Mouse (Mus musculus) retina, embryonic 14.5 days (tissue): ENCODE data around the gene Lnx1.
A peak's percentile ranks its signal among the peaks of the same experiment; 100 is the strongest.

Experiments
- DNase-seq: peaks from one replicate; pipeline ENCODE4 v3.0.0-alpha.2; 2015; ENCODE audit warnings: low spot score

Gene Lnx1

DNA sequence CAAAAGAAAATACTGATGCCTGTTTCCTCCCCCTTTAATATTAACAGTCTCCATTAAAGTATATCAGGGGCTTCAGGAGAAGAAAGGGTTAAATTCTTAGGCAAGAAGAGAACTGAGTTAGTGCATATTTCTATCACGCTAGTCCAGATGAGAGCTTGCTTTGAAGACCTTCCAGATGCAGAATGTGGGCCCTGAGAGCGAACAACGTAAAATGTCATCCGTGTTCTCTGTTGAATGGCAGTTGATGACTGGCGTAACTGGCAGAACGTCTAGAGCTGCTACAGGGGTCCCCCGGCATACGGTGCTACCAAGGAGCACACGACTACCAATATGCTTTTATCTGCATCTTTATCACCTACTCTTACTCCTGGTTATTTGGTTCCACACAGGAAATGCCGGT is 100.3 kb downstream of the Lnx1 start:
- DNase-seq, result no peak

DNA sequence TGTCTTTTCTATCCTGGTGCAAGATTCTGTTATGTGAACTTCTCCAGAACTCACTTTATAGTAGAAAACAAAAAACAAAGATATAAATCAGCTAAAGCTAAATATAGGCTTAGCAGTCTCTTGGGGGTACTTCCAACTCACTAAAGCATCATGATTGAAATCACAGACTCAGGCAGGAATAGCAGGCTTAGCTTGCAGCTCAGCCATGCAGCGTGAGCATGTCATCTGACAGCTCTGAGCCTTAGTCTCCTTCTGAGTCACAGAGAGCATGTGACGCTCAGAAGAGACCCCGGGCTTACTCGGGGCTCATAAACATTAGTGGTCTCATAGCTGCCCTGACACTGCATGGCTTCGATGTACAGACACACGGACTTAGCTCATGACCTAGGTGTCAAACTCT is 100.7 kb downstream of the Lnx1 start:
- DNase-seq, result peak; percentile 13

GRCm38 (mm10) chr5:74601171-74601570 is 101.5 kb downstream of the Lnx1 start:
- DNase-seq, result no peak

- no peak for DNase-seq
These were observed 102.7 kb downstream of the Lnx1 start for GRCm38 (mm10) chr5:74600010-74600409.

DNA sequence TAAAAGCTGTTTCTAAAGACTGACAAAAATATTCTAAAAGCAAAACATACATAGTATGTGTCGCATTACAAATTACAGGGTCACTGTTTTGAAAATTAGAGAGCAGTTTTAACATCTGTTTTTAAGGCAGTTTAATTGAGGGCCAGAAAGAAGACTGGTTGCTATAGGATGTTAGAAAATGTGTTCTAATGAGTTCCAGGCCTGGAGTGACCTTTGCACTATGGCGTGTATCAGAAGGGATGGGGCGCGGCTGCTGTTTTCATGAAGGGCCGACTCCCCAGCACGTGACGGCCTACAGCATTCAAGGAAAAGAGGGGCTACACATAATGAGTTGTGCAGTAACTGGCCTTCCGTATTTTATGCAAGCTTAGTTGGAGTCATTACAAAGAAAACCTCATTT is 109.6 kb downstream of the Lnx1 start:
- DNase-seq, result no peak

GRCm38 (mm10) chr5:74591413-74591812 is 111.3 kb downstream of the Lnx1 start:
- no peak for DNase-seq

DNA sequence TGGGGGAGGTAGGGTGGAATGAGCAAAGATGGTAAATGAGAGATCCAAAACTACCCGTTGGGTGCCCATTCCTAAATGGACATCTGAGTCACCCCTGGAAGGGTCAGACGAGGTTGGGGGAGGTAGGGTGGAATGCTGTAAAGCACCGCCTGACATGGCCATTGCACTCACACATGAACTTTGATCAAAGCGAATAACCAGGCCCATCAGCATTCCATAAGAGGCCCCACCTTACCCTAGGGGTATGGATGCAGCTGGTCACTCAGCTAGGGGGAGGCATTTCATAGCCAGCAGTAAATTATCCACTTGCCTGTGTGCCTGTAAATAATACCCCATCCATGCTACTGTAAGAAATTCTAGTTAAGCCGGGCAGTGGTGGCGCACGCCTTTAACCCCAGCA is 113.6 kb downstream of the Lnx1 start:
- no peak for DNase-seq

DNA sequence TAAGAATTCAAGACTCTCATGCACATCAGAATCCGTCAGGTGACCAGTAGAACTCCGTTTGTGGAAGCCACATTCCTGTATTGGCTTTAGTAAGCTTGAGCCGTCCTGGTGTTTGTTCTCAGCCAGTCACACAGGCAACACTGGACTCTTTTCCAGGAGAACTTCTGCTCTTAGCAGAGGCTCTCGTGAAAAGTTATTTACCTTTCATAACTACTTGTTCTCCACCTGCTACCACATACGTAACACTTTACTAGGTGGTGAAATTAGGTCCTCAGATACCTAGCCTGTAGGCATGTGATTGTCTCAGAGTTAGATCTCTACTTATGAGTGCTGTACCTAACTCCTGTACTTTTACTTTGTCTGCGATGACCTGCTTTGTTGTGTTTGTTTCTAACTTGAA is 130.9 kb downstream of the Lnx1 start:
- no peak for DNase-seq

- DNase-seq, result no peak
These were observed 141.6 kb downstream of the Lnx1 start for GRCm38 (mm10) chr5:74561151-74561550.

- no peak for DNase-seq
These were observed 153.1 kb downstream of the Lnx1 start for GRCm38 (mm10) chr5:74549566-74549965.

DNA sequence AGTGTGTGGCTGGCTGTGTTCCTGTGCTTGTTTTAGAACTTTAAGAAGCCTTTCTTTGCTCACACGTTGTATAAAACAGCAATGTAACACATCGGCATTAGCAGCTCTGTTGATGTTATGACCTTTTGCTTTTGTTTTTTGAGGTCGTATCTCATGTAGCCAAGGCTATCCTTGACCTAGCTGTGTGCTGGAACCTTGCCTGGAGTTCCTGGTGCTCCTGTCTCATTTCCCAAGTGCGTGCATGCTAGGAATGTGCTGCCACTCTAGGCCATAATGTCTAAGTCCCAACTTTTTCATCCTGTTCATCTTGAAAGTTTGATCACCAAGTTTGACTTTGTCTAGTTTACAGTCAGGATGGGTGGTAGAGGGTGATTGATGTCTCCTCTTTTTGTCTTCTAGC is 157.1 kb downstream of the Lnx1 start:
- no peak for DNase-seq
